Comparison of ENCODE assay signal across 9 mouse cellular contexts in the genomic region with DNA sequence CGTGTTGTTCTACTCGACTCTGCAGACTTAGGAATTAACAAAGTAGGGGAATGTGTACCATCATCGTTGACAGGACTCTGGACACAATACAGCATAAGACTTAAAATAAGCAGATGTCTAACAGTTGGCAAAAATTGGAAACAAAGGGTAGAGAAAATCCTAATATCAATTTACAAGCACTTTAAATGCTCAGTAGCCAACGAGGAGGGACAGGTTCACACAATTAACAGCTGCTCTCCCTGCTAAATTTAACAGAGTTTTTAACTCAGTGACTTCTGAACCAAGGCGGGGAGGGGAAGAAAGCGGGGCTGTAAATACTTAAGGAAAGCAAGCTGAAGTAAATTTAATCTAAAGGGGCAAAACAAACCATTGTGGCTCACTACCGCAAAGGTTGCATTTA. TPM values are rescaled to one million over a fixed set of nuclear protein-coding genes. Genes with fewer than 3 reads are reported as not detected.
DNase-seq lines count a peak whose midpoint lies in the region; ATAC-seq and TF ChIP-seq lines count a peak whose summit lies in the region.
"Had no signal": no experiment of that assay in that cellular context is flagged by ENCODE, and none has a peak within 500 bp of the region (broad histone marks: within the 10 kb centered on the region; RNA-seq: fewer than 3 reads in every experiment).

No protein-coding gene starts in this region.

- no peak for TF ChIP-seq CTCF in midbrain, postnatal 0 days (IDR thresholded peaks at IDR 0.05)

- peaks cover 12% of the 10 kb centered on the region; the same call in 1 of the 2 replicates for H3K27me3 ChIP-seq in kidney, embryonic 15.5 days
- H3K27me3 ChIP-seq in embryonic facial prominence, embryonic 12.5 days: no peaks in the 10 kb centered on the region
- no peaks in the 10 kb centered on the region for H3K27me3 ChIP-seq in intestine, embryonic 14.5 days (replicated peaks; ENCODE audit: control insufficient read depth, insufficient read depth, low read length)
- H3K27me3 ChIP-seq in midbrain, postnatal 0 days (ENCODE audit: insufficient read depth, low read length): no peaks in the 10 kb centered on the region

- no peak for DNase-seq in kidney, postnatal 10 days
- no peak for DNase-seq in intestine, embryonic 14.5 days (ENCODE audit: low spot score)
- no peak for DNase-seq in midbrain, postnatal 0 days (ENCODE audit: low spot score)
- DNase-seq in left cerebral cortex, postnatal 36 days (ENCODE audit: low spot score in 2 of 2): no peak
- DNase-seq in right cerebral cortex, adult 18-20 months: no peak
- DNase-seq in cerebellum, postnatal 36 days: no peak
- DNase-seq: right cerebral cortex, postnatal 4 days had no signal

- H3K4me3 ChIP-seq in kidney, embryonic 15.5 days (replicated peaks): peak overlapping the region; percentile 72
- peak overlapping the region; percentile 81 for H3K4me3 ChIP-seq in embryonic facial prominence, embryonic 12.5 days
- H3K4me3 ChIP-seq in intestine, embryonic 14.5 days (ENCODE audit: low read depth, low read length): peak overlapping the region; percentile 87
- H3K4me3 ChIP-seq in midbrain, postnatal 0 days (ENCODE audit: low read depth, low read length): peak overlapping the region; percentile 83

- peak overlapping the region; percentile 87 for H3K4me2 ChIP-seq in kidney, embryonic 15.5 days
- H3K4me2 ChIP-seq in embryonic facial prominence, embryonic 12.5 days (replicated peaks): peak overlapping the region; percentile 83
- H3K4me2 ChIP-seq in intestine, embryonic 14.5 days (ENCODE audit: low read length): peak overlapping the region; percentile 83
- H3K4me2 ChIP-seq in midbrain, postnatal 0 days (ENCODE audit: low read depth, low read length, poor library complexity, severe bottlenecking): peak overlapping the region; percentile 55

- intact Hi-C loops in left cerebral cortex, postnatal 36 days (cut with DNase I): loop anchor here (10.0 kb wide), 2 partner anchors 50 to 170 kb away; no protein-coding TSS in a partner anchor

- 0 out of 2 replicates have a peak overlapping the region, but pooled peaks have one; percentile 76 for H3K9ac ChIP-seq in kidney, embryonic 15.5 days
- peak overlapping the region; percentile 90 for H3K9ac ChIP-seq in embryonic facial prominence, embryonic 12.5 days
- no peak overlapping the region for H3K9ac ChIP-seq in intestine, embryonic 14.5 days (ENCODE audit: low read length)
- H3K9ac ChIP-seq in midbrain, postnatal 0 days (replicated peaks; ENCODE audit: low read length, poor library complexity, severe bottlenecking): peak overlapping the region; percentile 96; the same call in 1 of the 2 replicates

- no peaks in the 10 kb centered on the region for H3K36me3 ChIP-seq in kidney, embryonic 15.5 days
- no peaks in the 10 kb centered on the region for H3K36me3 ChIP-seq in embryonic facial prominence, embryonic 12.5 days
- no peaks in the 10 kb centered on the region for H3K36me3 ChIP-seq in intestine, embryonic 14.5 days (ENCODE audit: control insufficient read depth, insufficient read depth, low read length)
- no peaks in the 10 kb centered on the region for H3K36me3 ChIP-seq in midbrain, postnatal 0 days (ENCODE audit: insufficient read depth, low read length)

- no peak overlapping the region for H3K27ac ChIP-seq in kidney, embryonic 15.5 days
- H3K27ac ChIP-seq in embryonic facial prominence, embryonic 12.5 days: peak overlapping the region; percentile 92; the same call in 1 of the 2 replicates
- no peak overlapping the region for H3K27ac ChIP-seq in intestine, embryonic 14.5 days (ENCODE audit: low read depth)
- no peak overlapping the region for H3K27ac ChIP-seq in midbrain, postnatal 0 days (ENCODE audit: low read depth, low read length)

- 54% methylated on average over 7 of the region's 7 CpGs for WGBS in kidney, embryonic 15.5 days
- 31% methylated on average over 7 of the region's 7 CpGs for WGBS in embryonic facial prominence, embryonic 12.5 days
- WGBS in intestine, embryonic 14.5 days: 40% methylated on average over 7 of the region's 7 CpGs
- WGBS in midbrain, postnatal 0 days: 52% methylated on average over 7 of the region's 7 CpGs

- peaks cover 21% of the 10 kb centered on the region for H3K4me1 ChIP-seq in kidney, embryonic 15.5 days
- H3K4me1 ChIP-seq in embryonic facial prominence, embryonic 12.5 days: peaks cover 24% of the 10 kb centered on the region
- 0 out of 2 replicates have a peak, but pooled peaks cover 4% of the 10 kb centered on the region for H3K4me1 ChIP-seq in intestine, embryonic 14.5 days (replicated peaks; ENCODE audit: control insufficient read depth, insufficient read depth, low read length)
- peaks cover 10% of the 10 kb centered on the region; the same call in 1 of the 2 replicates for H3K4me1 ChIP-seq in midbrain, postnatal 0 days (ENCODE audit: insufficient read depth, low read length)

- H3K9me3 ChIP-seq in kidney, embryonic 15.5 days (replicated peaks): no peaks in the 10 kb centered on the region
- no peaks in the 10 kb centered on the region for H3K9me3 ChIP-seq in embryonic facial prominence, embryonic 12.5 days
- no peaks in the 10 kb centered on the region for H3K9me3 ChIP-seq in intestine, embryonic 14.5 days (ENCODE audit: control insufficient read depth, low read length)
- no peaks in the 10 kb centered on the region for H3K9me3 ChIP-seq in midbrain, postnatal 0 days (ENCODE audit: low read length)

- ATAC-seq in kidney, embryonic 15.5 days (replicated peaks; ENCODE audit: low FRiP score): no peak
- ATAC-seq in embryonic facial prominence, embryonic 12.5 days (ENCODE audit: insufficient number of reproducible peaks, insufficient read depth, low FRiP score, low TSS enrichment): no peak
- no peak for ATAC-seq in intestine, embryonic 14.5 days (replicated peaks; ENCODE audit: low FRiP score, low TSS enrichment, low read depth)
- ATAC-seq in midbrain, postnatal 0 days (ENCODE audit: low FRiP score): no peak

RNA-seq across cellular contexts. Expression of gene Ankrd44, which starts 1.4 kb away (rescaled TPM):
- polyA plus RNA-seq in kidney, embryonic 15.5 days (2015; fragmentation: Nextera tagmentation; extraction: Ambion mirVana): 7.4 and 7.9 TPM in 2 replicates
- polyA plus RNA-seq in embryonic facial prominence, embryonic 12.5 days (2016; fragmentation: Nextera tagmentation; extraction: Ambion mirVana): 27.0 and 30.8 TPM in 2 replicates
- polyA plus RNA-seq in intestine, embryonic 14.5 days (2014; fragmentation: Nextera tagmentation; extraction: Ambion mirVana): 15.3 and 16.0 TPM in 2 replicates
- total RNA-seq in midbrain, postnatal 0 days (2014; rRNA removed): 51.6 and 68.9 TPM in 2 replicates
- polyA plus RNA-seq in midbrain, postnatal 0 days (2015; fragmentation: Nextera tagmentation; extraction: Ambion mirVana): 13.2 and 16.7 TPM in 2 replicates
- 10 to 100 TPM; 19.7 to 21.7 TPM for total RNA-seq in left cerebral cortex, postnatal 36 days (2021)
